In the genomic region with DNA sequence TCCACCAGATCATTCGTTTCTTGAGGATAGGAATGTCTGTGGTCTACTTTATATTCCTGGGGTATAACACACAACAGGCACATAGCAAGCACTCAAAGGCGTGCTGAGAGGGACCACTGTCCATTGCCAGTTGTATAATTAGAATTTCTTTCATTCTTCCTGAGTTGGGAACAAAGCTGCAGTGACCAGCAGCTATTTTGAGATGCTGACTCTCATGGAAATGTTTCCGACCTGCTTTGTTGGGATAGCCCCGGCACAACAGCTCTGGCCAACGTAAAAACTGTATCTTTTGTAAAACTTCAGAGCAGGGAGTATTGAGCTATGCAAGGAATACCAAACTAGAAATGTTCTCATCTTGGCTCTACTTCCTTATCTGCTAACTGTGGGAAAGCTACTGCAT, we compare ENCODE assay signal across 16 mouse cellular contexts. TPM values are rescaled to one million over a fixed set of nuclear protein-coding genes. Genes with fewer than 3 reads are reported as not detected.
DNase-seq lines count a peak whose midpoint lies in the region; ATAC-seq and TF ChIP-seq lines count a peak whose summit lies in the region.
"Had no signal": no experiment of that assay in that cellular context is flagged by ENCODE, and none has a peak within 500 bp of the region (broad histone marks: within the 10 kb centered on the region; RNA-seq: fewer than 3 reads in every experiment).

No protein-coding gene starts in this region.

- H3K27ac ChIP-seq in heart, embryonic 11.5 days (ENCODE audit: low read depth, low read length), result peak overlapping the region; percentile 58
- H3K27ac ChIP-seq in forebrain, postnatal 0 days (ENCODE audit: low read depth, low read length), result peak overlapping the region; percentile 70
- peak overlapping the region; percentile 65 for H3K27ac ChIP-seq in hindbrain, postnatal 0 days
- H3K27ac ChIP-seq in intestine, postnatal 0 days (ENCODE audit: low read depth, low read length), result no peak overlapping the region
- no peak overlapping the region for H3K27ac ChIP-seq in lung, postnatal 0 days (ENCODE audit: low read length)
- H3K27ac ChIP-seq: limb, embryonic 13.5 days had no signal

- TF ChIP-seq CTCF in brain, embryonic 14.5 days (IDR thresholded peaks at IDR 0.05; ENCODE audit: borderline replicate concordance, extremely low read depth, insufficient read depth, insufficient read length), result no peak
- TF ChIP-seq CTCF in forebrain, postnatal 0 days (IDR thresholded peaks at IDR 0.05; ENCODE audit: low read depth), result no peak
- TF ChIP-seq CTCF in hindbrain, postnatal 0 days (IDR thresholded peaks at IDR 0.05; ENCODE audit: low read depth), result no peak
- no peak for TF ChIP-seq CTCF in intestine, postnatal 0 days (IDR thresholded peaks at IDR 0.05; ENCODE audit: low read depth)
- no peak for TF ChIP-seq CTCF in lung, postnatal 0 days (IDR thresholded peaks at IDR 0.05)

- no peak for DNase-seq in heart, adult 8-10 months (ENCODE audit: low spot score)
- peak; percentile 77 for DNase-seq in brain, embryonic 14.5 days (ENCODE audit: low read depth)
- no peak for DNase-seq in forebrain, postnatal 0 days
- peak; percentile 53 for DNase-seq in hindbrain, postnatal 0 days (ENCODE audit: low spot score)
- no peak for DNase-seq in thymus, postnatal 25 days
- no peak for DNase-seq in lung, postnatal 0 days (ENCODE audit: low spot score)
- DNase-seq: cerebellum, adult 11-12 months; embryo, embryonic 11 days; gastrocnemius, postnatal 25 days; kidney, postnatal 10 days; liver, postnatal 0 days; right cerebral cortex, adult 18-20 months; thymus, postnatal 14 days had no signal

- peak overlapping the region; percentile 16; the same call in 1 of the 2 replicates for H3K4me2 ChIP-seq in heart, embryonic 11.5 days
- H3K4me2 ChIP-seq in forebrain, postnatal 0 days (ENCODE audit: low read depth), result peak overlapping the region; percentile 29
- peak overlapping the region; percentile 16; the same call in 1 of the 2 replicates for H3K4me2 ChIP-seq in hindbrain, postnatal 0 days (ENCODE audit: low read depth, low read length)
- no peak overlapping the region for H3K4me2 ChIP-seq in intestine, postnatal 0 days (replicated peaks; ENCODE audit: low read depth)
- H3K4me2 ChIP-seq in lung, postnatal 0 days (replicated peaks; ENCODE audit: low read depth, low read length), result no peak overlapping the region
- H3K4me2 ChIP-seq: limb, embryonic 13.5 days had no signal

- no peak for TF ChIP-seq POLR2A in brain, embryonic 14.5 days (IDR thresholded peaks at IDR 0.05; ENCODE audit: borderline replicate concordance, extremely low read depth, insufficient read depth, insufficient read length, poor library complexity, severe bottlenecking)

- ATAC-seq in heart, embryonic 11.5 days (replicated peaks; ENCODE audit: insufficient number of reproducible peaks, low FRiP score, low TSS enrichment), result no peak
- peak; percentile 88 for ATAC-seq in forebrain, postnatal 0 days
- peak; percentile 92 for ATAC-seq in hindbrain, postnatal 0 days
- no peak for ATAC-seq in intestine, postnatal 0 days
- no peak for ATAC-seq in lung, postnatal 0 days
- ATAC-seq: liver, postnatal 0 days had no signal

- no peak for TF ChIP-seq EP300 in lung, postnatal 0 days (IDR thresholded peaks at IDR 0.05)

- H3K4me1 ChIP-seq in heart, embryonic 11.5 days (ENCODE audit: control insufficient read depth, insufficient read depth, low read length), result peaks cover 7% of the 10 kb centered on the region; the same call in 1 of the 2 replicates
- H3K4me1 ChIP-seq in forebrain, postnatal 0 days (ENCODE audit: insufficient read depth), result no peaks in the 10 kb centered on the region
- no peaks in the 10 kb centered on the region for H3K4me1 ChIP-seq in hindbrain, postnatal 0 days (ENCODE audit: insufficient read depth, low read length)
- no peaks in the 10 kb centered on the region for H3K4me1 ChIP-seq in intestine, postnatal 0 days (replicated peaks; ENCODE audit: control insufficient read depth, insufficient read depth, low read length)
- H3K4me1 ChIP-seq in lung, postnatal 0 days (ENCODE audit: insufficient read depth, low read depth, low read length), result no peaks in the 10 kb centered on the region
- H3K4me1 ChIP-seq: limb, embryonic 13.5 days had no signal

- no peaks in the 10 kb centered on the region for H3K9me3 ChIP-seq in heart, embryonic 11.5 days (replicated peaks; ENCODE audit: control insufficient read depth, low read length)
- no peaks in the 10 kb centered on the region for H3K9me3 ChIP-seq in forebrain, postnatal 0 days (ENCODE audit: low read length)
- H3K9me3 ChIP-seq in hindbrain, postnatal 0 days (ENCODE audit: low read length), result no peaks in the 10 kb centered on the region
- no peaks in the 10 kb centered on the region for H3K9me3 ChIP-seq in intestine, postnatal 0 days (ENCODE audit: control insufficient read depth)
- no peaks in the 10 kb centered on the region for H3K9me3 ChIP-seq in lung, postnatal 0 days (ENCODE audit: low read length)
- H3K9me3 ChIP-seq: limb, embryonic 13.5 days had no signal

- no peak overlapping the region; the same call in 1 of the 2 replicates for H3K9ac ChIP-seq in heart, embryonic 11.5 days (ENCODE audit: low read depth, low read length)
- no peak overlapping the region for H3K9ac ChIP-seq in forebrain, postnatal 0 days
- no peak overlapping the region; the same call in 1 of the 2 replicates for H3K9ac ChIP-seq in hindbrain, postnatal 0 days (replicated peaks; ENCODE audit: low read length)
- no peak overlapping the region for H3K9ac ChIP-seq in intestine, postnatal 0 days (ENCODE audit: low read depth, low read length)
- no peak overlapping the region for H3K9ac ChIP-seq in lung, postnatal 0 days (replicated peaks; ENCODE audit: low read depth)
- H3K9ac ChIP-seq: limb, embryonic 13.5 days; liver, postnatal 0 days had no signal

- H3K36me3 ChIP-seq in heart, embryonic 11.5 days (ENCODE audit: control insufficient read depth, insufficient read depth, low read length), result no peaks in the 10 kb centered on the region
- no peaks in the 10 kb centered on the region for H3K36me3 ChIP-seq in forebrain, postnatal 0 days (ENCODE audit: insufficient read depth)
- H3K36me3 ChIP-seq in hindbrain, postnatal 0 days (ENCODE audit: insufficient read depth, low read length), result no peaks in the 10 kb centered on the region
- H3K36me3 ChIP-seq in intestine, postnatal 0 days (ENCODE audit: control insufficient read depth, insufficient read depth), result no peaks in the 10 kb centered on the region
- H3K36me3 ChIP-seq in lung, postnatal 0 days (ENCODE audit: insufficient read depth, low read length), result no peaks in the 10 kb centered on the region
- H3K36me3 ChIP-seq: limb, embryonic 13.5 days had no signal

- WGBS in heart, embryonic 11.5 days (ENCODE audit: insufficient replicate concordance), result 42% methylated on average over 5 of the region's 5 CpGs
- WGBS in forebrain, postnatal 0 days, result 28% methylated on average over 5 of the region's 5 CpGs
- 43% methylated on average over 5 of the region's 5 CpGs for WGBS in hindbrain, postnatal 0 days
- 75% methylated on average over 5 of the region's 5 CpGs for WGBS in intestine, postnatal 0 days
- WGBS in lung, postnatal 0 days, result 69% methylated on average over 5 of the region's 5 CpGs

- H3K4me3 ChIP-seq in heart, embryonic 11.5 days (ENCODE audit: low read depth, low read length), result no peak overlapping the region
- 0 out of 2 replicates have a peak overlapping the region, but pooled peaks have one; percentile 7 for H3K4me3 ChIP-seq in forebrain, postnatal 0 days (ENCODE audit: low read depth, low read length)
- no peak overlapping the region for H3K4me3 ChIP-seq in hindbrain, postnatal 0 days (ENCODE audit: low read length)
- no peak overlapping the region for H3K4me3 ChIP-seq in intestine, postnatal 0 days (ENCODE audit: low read depth, low read length)
- no peak overlapping the region for H3K4me3 ChIP-seq in lung, postnatal 0 days (ENCODE audit: low read depth, low read length)
- H3K4me3 ChIP-seq: limb, embryonic 13.5 days had no signal

- no peaks in the 10 kb centered on the region for H3K27me3 ChIP-seq in heart, embryonic 11.5 days (ENCODE audit: control insufficient read depth, insufficient read depth, low read length)
- no peaks in the 10 kb centered on the region for H3K27me3 ChIP-seq in forebrain, postnatal 0 days (ENCODE audit: insufficient read depth, low read length)
- H3K27me3 ChIP-seq in hindbrain, postnatal 0 days (ENCODE audit: insufficient read depth, low read length), result no peaks in the 10 kb centered on the region
- H3K27me3 ChIP-seq in intestine, postnatal 0 days (replicated peaks; ENCODE audit: control insufficient read depth, insufficient read depth, low read length), result no peaks in the 10 kb centered on the region
- no peaks in the 10 kb centered on the region for H3K27me3 ChIP-seq in lung, postnatal 0 days (replicated peaks; ENCODE audit: insufficient read depth, low read length)
- H3K27me3 ChIP-seq: limb, embryonic 13.5 days had no signal

RNA-seq across cellular contexts. Expression of gene Ppp1r12a, which starts 28.2 kb away (rescaled TPM):
- 113 and 120 TPM in 2 replicates for polyA plus RNA-seq in heart, embryonic 11.5 days (2014; fragmentation: Nextera tagmentation; extraction: Ambion mirVana)
- 10 to 100 TPM; 53.4 to 61.5 (median 57.1) TPM for total RNA-seq in heart, adult 8-10 months (2022)
- 52.3 and 66.0 TPM in 2 replicates for polyA plus RNA-seq in brain, embryonic 14.5 days (2012; rRNA removed)
- total RNA-seq in forebrain, postnatal 0 days (2014; rRNA removed), result 71.3 and 92.3 TPM in 2 replicates
- 33.0 and 51.6 TPM in 2 replicates for polyA plus RNA-seq in forebrain, postnatal 0 days (2015; fragmentation: Nextera tagmentation; extraction: Ambion mirVana)
- 52.3 and 52.7 TPM in 2 replicates for total RNA-seq in hindbrain, postnatal 0 days (2014; rRNA removed)
- polyA plus RNA-seq in hindbrain, postnatal 0 days (2015; fragmentation: Nextera tagmentation; extraction: Ambion mirVana), result 52.0 and 61.8 TPM in 2 replicates
- 84.1 and 102 TPM in 2 replicates for polyA plus RNA-seq in intestine, postnatal 0 days (2015; fragmentation: Nextera tagmentation; extraction: Ambion mirVana)
- polyA plus RNA-seq in lung, postnatal 0 days (2015; fragmentation: Nextera tagmentation; extraction: Ambion mirVana), result 82.9 and 90.4 TPM in 2 replicates

Comparison
In these comparisons a context has a peak if more than half of its experiments do, and no peak if none do; other contexts are left out.
1. ATAC-seq: peak in forebrain, postnatal 0 days (single experiment) and hindbrain, postnatal 0 days (single experiment); none in heart, embryonic 11.5 days (single experiment), intestine, postnatal 0 days (single experiment) and lung, postnatal 0 days (single experiment).
2. H3K27ac ChIP-seq: peak in heart, embryonic 11.5 days (single experiment), forebrain, postnatal 0 days (single experiment) and hindbrain, postnatal 0 days (single experiment); none in intestine, postnatal 0 days (single experiment) and lung, postnatal 0 days (single experiment).
3. H3K4me2 ChIP-seq: peak in heart, embryonic 11.5 days (single experiment), forebrain, postnatal 0 days (single experiment) and hindbrain, postnatal 0 days (single experiment); none in intestine, postnatal 0 days (single experiment) and lung, postnatal 0 days (single experiment).
4. DNase-seq: peak in brain, embryonic 14.5 days (single experiment) and hindbrain, postnatal 0 days (single experiment); none in heart, adult 8-10 months (single experiment), forebrain, postnatal 0 days (single experiment), thymus, postnatal 25 days (single experiment) and lung, postnatal 0 days (single experiment).